Mouse (Mus musculus) testis, adult 2 months (tissue): ENCODE data around the gene Aff4.

Source experiments
- CTCF ChIP-seq: fragments of 200-500 bp; IDR thresholded peaks from 2 replicates; pipeline ENCODE4 v1.5.1; 2012; ENCODE audit warnings: low read depth, mild to moderate bottlenecking, inconsistent platforms, low read length, moderate library complexity; ENCODE audit not compliant: control insufficient read depth, insufficient read depth, insufficient replicate concordance
- POLR2A ChIP-seq: fragments of 200-500 bp; IDR thresholded peaks from 2 replicates; pipeline ENCODE4 v1.6.1; 2012; ENCODE audit warnings: low read depth, mild to moderate bottlenecking, inconsistent platforms, low read length, moderate library complexity; ENCODE audit not compliant: control insufficient read depth

GRCm38 (mm10) chr11:53403638-53404037, 53.0 kb downstream of the Aff4 start:
- TF ChIP-seq POLR2A (no peak), CTCF (no peak)
